Mouse (Mus musculus): Measurements from ENCODE around the gene Fbxl18. TPM values are rescaled to one million over a fixed set of nuclear protein-coding genes. Genes with fewer than 3 reads are reported as not detected.

Fbxl18 gene
- polyA plus RNA-seq, 1 experiment from 2014 or later = 7.2 TPM

DNA sequence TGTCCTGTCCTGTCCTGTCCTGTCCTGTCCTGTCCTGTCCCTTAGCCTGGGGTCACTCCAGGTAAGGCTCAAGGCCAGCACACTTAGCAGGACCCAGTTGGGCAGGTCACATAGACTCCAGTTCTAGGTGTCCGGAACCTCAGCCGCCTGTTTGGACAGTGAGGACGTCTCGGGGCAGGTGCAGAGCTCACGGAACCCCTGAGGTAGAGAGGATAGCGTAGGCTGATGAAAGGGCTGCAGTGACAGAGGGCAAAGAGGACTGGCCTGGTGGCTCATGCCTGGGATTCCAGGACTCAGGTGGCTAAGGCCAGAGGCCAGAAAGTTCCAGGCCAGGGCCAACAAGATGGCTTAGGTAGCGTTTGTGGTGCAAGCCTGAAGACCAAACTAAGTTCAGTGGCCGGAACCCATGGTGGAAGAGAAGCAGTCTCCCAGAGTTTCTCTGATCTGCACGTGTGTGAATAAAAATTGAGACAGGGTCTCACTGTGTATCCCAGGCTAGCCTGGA lies 36.1 kb upstream of the Fbxl18 start:
- H3K27ac ChIP-seq (replicated peaks in 1 of 2; ENCODE audit: control insufficient read depth in 1 of 2, insufficient read depth in 1 of 2, low read depth in 2 of 2, low read length in 2 of 2) = 0 out of 4 replicates have a peak overlapping the region, but pooled peaks of 1 of the 2 experiments have one; percentile 34
- 78% methylated on average over 9 of the region's 9 CpGs for WGBS

DNA sequence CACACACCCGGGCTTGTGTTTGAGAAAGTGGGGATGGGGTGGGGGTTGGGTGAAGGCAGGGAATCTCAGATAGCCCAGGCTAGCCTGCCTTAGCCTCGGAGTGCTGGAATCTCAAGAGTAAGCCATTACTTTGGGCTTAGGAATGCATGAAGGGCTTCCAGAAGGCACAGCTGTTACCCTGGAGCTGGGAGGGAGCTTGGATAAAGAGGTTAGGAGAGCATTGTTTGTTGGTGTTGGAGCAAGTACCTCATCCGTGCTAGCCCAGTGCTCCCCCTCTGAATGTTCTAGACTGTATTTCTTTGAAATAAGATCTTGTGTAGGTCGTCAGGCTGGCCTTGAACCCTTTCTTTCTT lies 34.2 kb upstream of the Fbxl18 start:
- H3K4me3 ChIP-seq (ENCODE audit: control insufficient read depth in 1 of 2, insufficient read depth in 1 of 2, low read depth in 1 of 2, low read length in 2 of 2) = peak overlapping the region; percentile 55 to 59
- H3K36me3 ChIP-seq (ENCODE audit: control insufficient read depth, insufficient read depth, low read length) = no peaks in the 10 kb centered on the region
- 21% methylated on average over 4 of the region's 4 CpGs for whole genome bisulfite sequencing
- peak overlapping the region; percentile 83 to 93 for H3K27ac ChIP-seq (replicated peaks in 1 of 2; ENCODE audit: control insufficient read depth in 1 of 2, insufficient read depth in 1 of 2, low read depth in 2 of 2, low read length in 2 of 2)
- H3K9ac ChIP-seq (ENCODE audit: low read length) = peak overlapping the region; percentile 85
- H3K27me3 ChIP-seq (ENCODE audit: control insufficient read depth, insufficient read depth, low read length) = no peaks in the 10 kb centered on the region
- peaks cover 31 to 45% of the 10 kb centered on the region in 2 experiments for H3K4me1 ChIP-seq (ENCODE audit: control insufficient read depth in 2 of 2, insufficient read depth in 2 of 2, low read length in 2 of 2)
- no peak for ATAC-seq (ENCODE audit: insufficient number of reproducible peaks, insufficient read depth, low FRiP score, low read depth)
- no peaks in the 10 kb centered on the region for H3K9me3 ChIP-seq (ENCODE audit: control insufficient read depth, low read length)
- peak overlapping the region; percentile 82 for H3K4me2 ChIP-seq (ENCODE audit: low read length)

More for the DNA sequence above, 36.1 kb upstream of the Fbxl18 start:
- Histone ChIP-seq H3K4me2 (ENCODE audit: low read length) (no peak overlapping the region), H3K36me3 (ENCODE audit: control insufficient read depth, insufficient read depth, low read length) (no peaks in the 10 kb centered on the region), H3K9me3 (ENCODE audit: control insufficient read depth, low read length) (no peaks in the 10 kb centered on the region), H3K27me3 (ENCODE audit: control insufficient read depth, insufficient read depth, low read length) (no peaks in the 10 kb centered on the region), H3K4me3 (ENCODE audit: control insufficient read depth in 1 of 2, insufficient read depth in 1 of 2, low read depth in 1 of 2, low read length in 2 of 2) (no peak overlapping the region), H3K9ac (ENCODE audit: low read length) (no peak overlapping the region), H3K4me1 (ENCODE audit: control insufficient read depth in 2 of 2, insufficient read depth in 2 of 2, low read length in 2 of 2) (peaks cover 22 to 37% of the 10 kb centered on the region in 2 experiments)
- ATAC-seq (ENCODE audit: insufficient number of reproducible peaks, insufficient read depth, low FRiP score, low read depth) = no peak

DNA sequence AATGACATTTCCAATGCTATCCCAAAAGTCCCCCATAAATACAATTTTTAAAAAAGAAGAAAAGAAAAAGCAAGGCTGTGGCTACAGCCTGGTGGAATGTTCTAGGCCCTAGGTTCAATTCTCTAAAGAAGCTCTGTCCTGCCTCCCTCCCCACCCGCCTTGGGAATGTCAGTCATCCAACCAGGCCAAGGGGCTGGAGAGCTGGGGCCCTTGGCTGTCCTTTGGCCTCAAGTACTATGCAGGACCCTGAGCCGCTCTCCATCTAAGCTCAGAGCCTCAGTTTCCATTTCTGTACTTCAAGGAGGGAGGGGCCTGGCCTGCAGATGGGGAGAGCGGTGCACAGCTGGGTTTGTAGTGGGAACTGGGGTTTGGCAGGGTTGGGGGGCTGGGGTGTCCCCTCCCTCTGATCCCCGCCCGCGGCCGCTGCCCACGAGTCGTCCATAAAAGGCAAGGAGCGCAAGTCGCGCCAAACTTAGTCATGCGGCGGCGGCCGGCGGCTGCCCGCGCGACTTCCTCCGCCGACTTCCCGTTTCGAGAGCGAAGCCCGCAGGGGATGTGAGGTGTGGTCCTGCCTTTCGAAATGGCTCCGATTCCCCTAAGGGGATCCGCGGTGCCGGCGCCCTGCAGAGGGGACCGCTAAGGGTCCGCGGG lies 33.7 kb upstream of the Fbxl18 start:
- Histone ChIP-seq H3K27me3 (ENCODE audit: control insufficient read depth, insufficient read depth, low read length) (no peaks in the 10 kb centered on the region), H3K27ac (replicated peaks in 1 of 2; ENCODE audit: control insufficient read depth in 1 of 2, insufficient read depth in 1 of 2, low read depth in 2 of 2, low read length in 2 of 2) (peak overlapping the region; percentile 83 to 93), H3K9ac (ENCODE audit: low read length) (peak overlapping the region; percentile 85), H3K36me3 (ENCODE audit: control insufficient read depth, insufficient read depth, low read length) (no peaks in the 10 kb centered on the region), H3K4me1 (ENCODE audit: control insufficient read depth in 2 of 2, insufficient read depth in 2 of 2, low read length in 2 of 2) (peaks cover 33 to 47% of the 10 kb centered on the region in 2 experiments), H3K4me3 (ENCODE audit: control insufficient read depth in 1 of 2, insufficient read depth in 1 of 2, low read depth in 1 of 2, low read length in 2 of 2) (peak overlapping the region; percentile 55 to 59), H3K4me2 (ENCODE audit: low read length) (peak overlapping the region; percentile 82), H3K9me3 (ENCODE audit: control insufficient read depth, low read length) (no peaks in the 10 kb centered on the region)
- 1% methylated on average over 35 of the region's 35 CpGs for WGBS
- peak; percentile 45 for ATAC-seq (ENCODE audit: insufficient number of reproducible peaks, insufficient read depth, low FRiP score, low read depth)

DNA sequence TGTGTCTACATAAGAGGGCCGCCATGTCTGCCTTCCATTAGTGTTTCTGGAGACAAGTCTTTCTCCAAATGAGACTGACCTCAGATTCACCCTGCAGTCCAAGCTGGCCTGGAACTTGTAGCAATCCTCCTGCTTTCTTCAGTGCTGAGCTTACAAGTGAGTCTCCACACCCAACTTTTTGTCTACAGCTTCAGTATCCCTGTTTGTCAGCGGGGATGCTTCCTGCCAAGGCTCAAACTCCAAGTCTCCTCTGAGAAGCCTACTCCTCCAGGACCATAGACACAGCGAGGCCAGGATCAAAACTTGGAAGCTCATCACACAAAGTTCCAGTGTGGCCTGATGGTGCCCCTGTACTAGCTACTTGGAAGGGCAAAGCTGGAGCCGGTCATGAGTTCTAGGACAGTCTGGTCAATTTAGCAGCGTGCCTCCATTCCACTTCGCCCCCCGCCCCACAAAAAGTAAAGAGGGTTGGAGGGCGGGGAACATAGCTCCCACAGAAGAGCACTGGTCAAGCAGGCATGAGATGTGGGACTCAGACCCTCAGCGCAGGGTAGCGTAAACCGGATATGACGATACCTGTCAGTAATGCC lies 32.2 kb upstream of the Fbxl18 start:
- H3K4me3 ChIP-seq (ENCODE audit: control insufficient read depth in 1 of 2, insufficient read depth in 1 of 2, low read depth in 1 of 2, low read length in 2 of 2) = no peak overlapping the region
- WGBS = 92% methylated on average over 12 of the region's 12 CpGs
- no peak for ATAC-seq (ENCODE audit: insufficient number of reproducible peaks, insufficient read depth, low FRiP score, low read depth)
- H3K27me3 ChIP-seq (ENCODE audit: control insufficient read depth, insufficient read depth, low read length) = no peaks in the 10 kb centered on the region
- H3K9me3 ChIP-seq (ENCODE audit: control insufficient read depth, low read length) = no peaks in the 10 kb centered on the region
- peak overlapping the region; percentile 65 to 73 for H3K27ac ChIP-seq (replicated peaks in 1 of 2; ENCODE audit: control insufficient read depth in 1 of 2, insufficient read depth in 1 of 2, low read depth in 2 of 2, low read length in 2 of 2)
- peaks cover 33 to 47% of the 10 kb centered on the region in 2 experiments for H3K4me1 ChIP-seq (ENCODE audit: control insufficient read depth in 2 of 2, insufficient read depth in 2 of 2, low read length in 2 of 2)
- peak overlapping the region; percentile 42; the same call in 1 of the 2 replicates for H3K9ac ChIP-seq (ENCODE audit: low read length)
- H3K36me3 ChIP-seq (ENCODE audit: control insufficient read depth, insufficient read depth, low read length) = no peaks in the 10 kb centered on the region
- H3K4me2 ChIP-seq (ENCODE audit: low read length) = no peak overlapping the region

DNA sequence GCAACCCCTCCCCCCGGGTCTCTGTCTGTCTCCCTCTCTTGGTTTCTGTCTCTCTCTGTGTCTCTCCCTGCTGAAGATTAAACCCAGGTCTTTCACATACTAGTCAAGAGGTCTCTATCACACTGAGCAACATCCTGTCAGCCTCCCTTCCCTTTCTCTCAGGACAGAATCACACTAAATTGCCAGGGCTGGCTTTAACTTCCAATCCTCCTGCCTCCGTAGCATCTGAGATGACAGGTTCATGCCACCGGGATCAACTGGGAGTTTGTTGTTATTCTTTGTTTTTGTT lies 31.7 kb upstream of the Fbxl18 start:
- Histone ChIP-seq H3K4me3 (ENCODE audit: control insufficient read depth in 1 of 2, insufficient read depth in 1 of 2, low read depth in 1 of 2, low read length in 2 of 2) (no peak overlapping the region), H3K9ac (ENCODE audit: low read length) (peak overlapping the region; percentile 42; the same call in 1 of the 2 replicates), H3K27me3 (ENCODE audit: control insufficient read depth, insufficient read depth, low read length) (no peaks in the 10 kb centered on the region), H3K9me3 (ENCODE audit: control insufficient read depth, low read length) (no peaks in the 10 kb centered on the region), H3K4me2 (ENCODE audit: low read length) (peak overlapping the region; percentile 26), H3K4me1 (ENCODE audit: control insufficient read depth in 2 of 2, insufficient read depth in 2 of 2, low read length in 2 of 2) (peaks cover 31 to 42% of the 10 kb centered on the region in 2 experiments), H3K36me3 (ENCODE audit: control insufficient read depth, insufficient read depth, low read length) (no peaks in the 10 kb centered on the region), H3K27ac (replicated peaks in 1 of 2; ENCODE audit: control insufficient read depth in 1 of 2, insufficient read depth in 1 of 2, low read depth in 2 of 2, low read length in 2 of 2) (peak overlapping the region; percentile 65 to 73)
- ATAC-seq (ENCODE audit: insufficient number of reproducible peaks, insufficient read depth, low FRiP score, low read depth) = no peak
- WGBS = 16% methylated on average over 3 of the region's 3 CpGs

DNA sequence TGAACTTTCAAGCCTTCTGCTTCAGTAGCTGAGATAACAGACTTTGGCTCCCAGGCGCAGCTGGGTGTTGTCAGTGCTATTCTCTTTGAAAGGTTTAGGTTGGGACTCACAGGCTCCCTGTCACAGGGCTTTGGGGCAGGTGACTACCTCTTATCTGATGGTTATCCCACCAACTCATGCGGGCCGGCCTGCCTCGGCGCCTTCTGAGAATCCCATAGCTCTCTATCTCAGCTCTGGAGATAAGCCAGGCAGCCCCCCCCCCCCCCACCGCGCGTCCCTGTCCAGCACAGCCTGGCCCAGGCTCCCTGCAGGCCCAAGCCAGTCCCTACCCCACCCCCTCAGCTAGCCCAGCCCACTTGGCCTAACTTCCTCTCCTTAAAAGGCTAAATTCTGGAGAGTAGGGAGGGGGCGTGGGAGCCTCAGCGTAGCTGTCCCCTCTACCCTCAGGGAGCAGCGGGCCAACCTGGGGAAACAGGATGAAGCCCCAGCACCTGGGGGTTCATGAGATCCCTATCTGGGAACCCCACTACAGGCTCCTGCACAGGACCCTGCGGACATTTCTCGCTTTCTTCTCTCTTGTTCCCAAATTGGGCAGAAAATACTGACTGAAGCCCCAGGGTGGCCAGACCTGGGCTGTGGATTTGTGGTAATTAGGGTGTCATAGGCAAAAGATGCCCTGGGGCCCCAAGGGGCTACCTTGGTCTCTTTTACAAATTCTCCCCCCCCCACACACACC lies 31.2 kb upstream of the Fbxl18 start:
- Histone ChIP-seq H3K27ac (replicated peaks in 1 of 2; ENCODE audit: control insufficient read depth in 1 of 2, insufficient read depth in 1 of 2, low read depth in 2 of 2, low read length in 2 of 2) (peak overlapping the region; percentile 71 to 73), H3K9me3 (ENCODE audit: control insufficient read depth, low read length) (no peaks in the 10 kb centered on the region), H3K27me3 (ENCODE audit: control insufficient read depth, insufficient read depth, low read length) (no peaks in the 10 kb centered on the region), H3K4me2 (ENCODE audit: low read length) (peak overlapping the region; percentile 26), H3K4me3 (ENCODE audit: control insufficient read depth in 1 of 2, insufficient read depth in 1 of 2, low read depth in 1 of 2, low read length in 2 of 2) (no peak overlapping the region), H3K36me3 (ENCODE audit: control insufficient read depth, insufficient read depth, low read length) (no peaks in the 10 kb centered on the region), H3K4me1 (ENCODE audit: control insufficient read depth in 2 of 2, insufficient read depth in 2 of 2, low read length in 2 of 2) (peaks cover 33 to 45% of the 10 kb centered on the region in 2 experiments), H3K9ac (ENCODE audit: low read length) (peak overlapping the region; percentile 42; the same call in 1 of the 2 replicates)
- peak; percentile 64 for ATAC-seq (ENCODE audit: insufficient number of reproducible peaks, insufficient read depth, low FRiP score, low read depth)
- 11% methylated on average over 13 of the region's 13 CpGs for WGBS

DNA sequence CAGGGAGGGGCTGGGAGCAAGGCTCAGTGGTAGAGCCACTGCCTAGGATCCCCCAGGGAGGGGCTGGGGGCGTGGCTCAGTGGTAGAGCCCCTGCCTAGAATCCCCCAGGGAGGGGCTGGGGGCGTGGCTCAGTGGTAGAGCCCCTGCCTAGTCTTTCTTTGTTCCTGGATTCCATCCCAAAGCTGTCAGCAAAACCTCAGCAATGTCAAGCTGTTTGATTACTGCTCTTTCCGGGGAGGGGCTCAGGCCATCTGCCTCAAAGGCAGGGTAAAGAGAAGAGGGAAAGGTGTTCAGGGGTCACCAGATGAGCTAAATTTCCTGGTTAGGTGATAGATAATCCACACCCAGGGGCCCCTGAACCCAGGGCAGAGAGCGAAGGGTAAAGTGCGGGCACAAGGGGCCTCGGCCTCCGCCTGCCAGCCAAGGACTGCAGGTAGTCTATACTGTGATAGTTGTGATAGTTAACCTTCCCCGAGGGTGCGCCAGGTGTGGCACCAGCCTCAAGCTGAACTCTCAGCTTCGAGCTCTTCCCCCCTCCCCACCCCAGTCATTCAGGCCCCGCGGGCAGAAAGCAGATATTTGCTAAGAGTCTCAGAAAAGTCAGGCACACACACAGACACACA lies 29.2 kb upstream of the Fbxl18 start:
- Histone ChIP-seq H3K4me1 (ENCODE audit: control insufficient read depth in 2 of 2, insufficient read depth in 2 of 2, low read length in 2 of 2) (peaks cover 41 to 47% of the 10 kb centered on the region in 2 experiments), H3K27ac (replicated peaks in 1 of 2; ENCODE audit: control insufficient read depth in 1 of 2, insufficient read depth in 1 of 2, low read depth in 2 of 2, low read length in 2 of 2) (0 out of 4 replicates have a peak overlapping the region, but pooled peaks of 1 of the 2 experiments have one; percentile 14), H3K4me3 (ENCODE audit: control insufficient read depth in 1 of 2, insufficient read depth in 1 of 2, low read depth in 1 of 2, low read length in 2 of 2) (no peak overlapping the region), H3K9ac (ENCODE audit: low read length) (no peak overlapping the region), H3K27me3 (ENCODE audit: control insufficient read depth, insufficient read depth, low read length) (no peaks in the 10 kb centered on the region), H3K36me3 (ENCODE audit: control insufficient read depth, insufficient read depth, low read length) (no peaks in the 10 kb centered on the region), H3K4me2 (ENCODE audit: low read length) (no peak overlapping the region), H3K9me3 (ENCODE audit: control insufficient read depth, low read length) (no peaks in the 10 kb centered on the region)
- ATAC-seq (ENCODE audit: insufficient number of reproducible peaks, insufficient read depth, low FRiP score, low read depth) = no peak
- WGBS = 70% methylated on average over 12 of the region's 12 CpGs

All from heart, embryonic 14.5 days (tissue).